Mouse (Mus musculus) forebrain, postnatal 0 days (tissue): Measurements from ENCODE around the gene Fam3b. TPM values are rescaled to one million over a fixed set of nuclear protein-coding genes. Genes with fewer than 3 reads are reported as not detected.

Experiments
- ATAC-seq: fragments of 200-750 bp; cut with Nextera tagmentation; 2 replicates; pipeline ENCODE4 v1.8.0; 2017; ENCODE audit warnings: mild to moderate bottlenecking, moderate library complexity
- DNase-seq: peaks from one replicate; pipeline ENCODE4 v3.0.0-alpha.2; 2015
- H3K27ac ChIP-seq: fragments of 300-500 bp; sonication (generic); 2 replicates; pipeline ENCODE4 v1.5.1; 2014; ENCODE audit warnings: low read depth, mild to moderate bottlenecking, antibody characterized with exemption, low read length, moderate library complexity, mixed read lengths
- H3K27me3 ChIP-seq: fragments of 300-500 bp; sonication (generic); 2 replicates; pipeline ENCODE4 v1.6.1; 2014; ENCODE audit warnings: mild to moderate bottlenecking, low read length, mixed read lengths; ENCODE audit not compliant: insufficient read depth
- H3K36me3 ChIP-seq: fragments of 300-500 bp; sonication (generic); 2 replicates; pipeline ENCODE4 v1.6.1; 2014; ENCODE audit warnings: mild to moderate bottlenecking, moderate library complexity; ENCODE audit not compliant: insufficient read depth
- H3K4me1 ChIP-seq: fragments of 300-500 bp; sonication (generic); 2 replicates; pipeline ENCODE4 v1.6.1; 2014; ENCODE audit warnings: antibody characterized with exemption; ENCODE audit not compliant: insufficient read depth
- H3K4me2 ChIP-seq: fragments of 300-500 bp; sonication (generic); 2 replicates; pipeline ENCODE4 v1.6.1; 2014; ENCODE audit warnings: low read depth, mild to moderate bottlenecking, moderate library complexity
- H3K4me3 ChIP-seq: fragments of 300-500 bp; sonication (generic); 2 replicates; pipeline ENCODE4 v1.5.1; 2014; ENCODE audit warnings: low read depth, low read length, mixed read lengths
- H3K9ac ChIP-seq: fragments of 300-500 bp; sonication (generic); 2 replicates; pipeline ENCODE4 v1.6.1; 2014; ENCODE audit warnings: mild to moderate bottlenecking
- H3K9me3 ChIP-seq: fragments of 300-500 bp; sonication (generic); 2 replicates; pipeline ENCODE4 v1.6.1; 2016; ENCODE audit warnings: low read length
- CTCF ChIP-seq: sonication (generic); IDR thresholded peaks from 2 replicates; pipeline ENCODE4 v1.5.1; 2016; ENCODE audit warnings: antibody characterized with exemption, control low read depth, low read depth
- WGBS: fragments of 180-500 bp; shearing (Covaris S2); extraction: QIAGEN DNeasy Blood & Tissue Kit; methylation state at CpG from one replicate; pipeline ENCODE4 v1.1.7; 2014; 5-methylcytosine and 5-hydroxymethylcytosine counted together
- polyA plus RNA-seq: library from polyadenylated mRNA; unstranded; fragments of >200 nt; fragmentation: Nextera tagmentation; extraction: Ambion mirVana; gene quantifications from 2 replicates; pipeline ENCODE4 v1.2.1, GENCODE M21; 2015
- total RNA-seq: library from RNA; depleted of rRNA; stranded (reverse); fragments of >200 nt; gene quantifications from 2 replicates; pipeline ENCODE4 v1.2.3, GENCODE M21; 2014; rRNA removed

Fam3b gene
- total and polyA plus RNA-seq, 2 experiments from 2014 or later: not detected

GRCm38 (mm10) chr16:97423627-97424026, 91.0 kb downstream of the Fam3b start:
- H3K4me2 ChIP-seq: no peak overlapping the region
- no peaks in the 10 kb centered on the region for H3K9me3 ChIP-seq
- no peak for ATAC-seq
- no peak overlapping the region for H3K9ac ChIP-seq
- no peak overlapping the region for H3K27ac ChIP-seq
- no peaks in the 10 kb centered on the region for H3K27me3 ChIP-seq
- H3K36me3 ChIP-seq: no peaks in the 10 kb centered on the region
- no peak for TF ChIP-seq CTCF
- no peaks in the 10 kb centered on the region for H3K4me1 ChIP-seq
- no peak overlapping the region for H3K4me3 ChIP-seq
- DNase-seq: no peak
- WGBS: 78% methylated on average over 1 of the region's 1 CpGs

DNA sequence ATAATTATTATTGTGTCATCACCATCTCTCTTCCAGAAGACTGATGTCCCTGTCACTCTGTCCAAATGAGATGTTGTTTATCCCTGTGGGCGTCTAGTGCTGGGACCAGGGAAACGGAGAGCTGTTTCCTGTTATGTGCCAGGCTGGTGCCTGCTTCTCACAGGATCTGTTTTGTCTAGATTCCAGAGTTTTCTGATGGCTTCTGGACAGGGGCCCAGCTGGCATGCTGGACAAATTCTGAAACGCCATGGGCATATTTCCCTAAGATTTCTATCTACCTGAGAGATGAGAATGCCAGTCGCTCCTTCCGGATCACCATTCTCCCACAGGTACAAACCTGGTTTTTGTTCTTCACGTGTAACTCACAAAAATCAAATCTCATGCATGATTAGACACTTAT, 92.9 kb downstream of the Fam3b start:
- no peaks in the 10 kb centered on the region for H3K4me1 ChIP-seq
- H3K4me2 ChIP-seq: no peak overlapping the region
- no peak overlapping the region for H3K9ac ChIP-seq
- DNase-seq: no peak
- TF ChIP-seq CTCF: no peak
- no peak overlapping the region for H3K27ac ChIP-seq
- no peaks in the 10 kb centered on the region for H3K9me3 ChIP-seq
- no peaks in the 10 kb centered on the region for H3K27me3 ChIP-seq
- H3K4me3 ChIP-seq: no peak overlapping the region
- ATAC-seq: no peak
- no peaks in the 10 kb centered on the region for H3K36me3 ChIP-seq
- 66% methylated on average over 6 of the region's 6 CpGs for WGBS

Other genes with a start within 250 kb of the Fam3b start
- gene Bace2, start 158.1 kb downstream of the Fam3b start, total RNA-seq: 2.2 and 2.6 TPM in 2 replicates
- gene Bace2, start 158.1 kb downstream of the Fam3b start, polyA plus RNA-seq: 4.5 and 5.9 TPM in 2 replicates
- 0.54 and 0.71 TPM in 2 replicates for gene Mx1, start 51.9 kb downstream of the Fam3b start, total RNA-seq
- 0.07 and 0.68 TPM in 2 replicates for gene Mx1, start 51.9 kb downstream of the Fam3b start, polyA plus RNA-seq
- 0.10 and 0.15 TPM in 2 replicates for gene Tmprss2, start 96.4 kb upstream of the Fam3b start, total RNA-seq
- gene Tmprss2, start 96.4 kb upstream of the Fam3b start, polyA plus RNA-seq: 0.15 and 0.16 TPM in 2 replicates
- 1.0 and 1.6 TPM in 2 replicates for gene Ripk4, start 249.0 kb upstream of the Fam3b start, total RNA-seq
- 0.83 and 0.93 TPM in 2 replicates for gene Ripk4, start 249.0 kb upstream of the Fam3b start, polyA plus RNA-seq